Mouse (Mus musculus) bone marrow macrophage, adult 2 months (primary cell): ENCODE results near the gene Slc5a3. TPM values are rescaled to one million over a fixed set of nuclear protein-coding genes. Genes with fewer than 3 reads are reported as not detected.

Experiments
- H3K27ac ChIP-seq: 2 replicates; pipeline ENCODE4 v1.5.1; 2012; ENCODE audit warnings: low read depth, low read length; ENCODE audit not compliant: insufficient read depth
- H3K4me1 ChIP-seq: 2 replicates; pipeline ENCODE4 v1.6.1; 2012; ENCODE audit warnings: low read length; ENCODE audit not compliant: control insufficient read depth, insufficient read depth
- H3K4me3 ChIP-seq: 2 replicates; pipeline ENCODE4 v1.5.1; 2012; ENCODE audit warnings: mild to moderate bottlenecking, low read length, moderate library complexity; ENCODE audit not compliant: insufficient read depth
- CTCF ChIP-seq: IDR thresholded peaks from 2 replicates; pipeline ENCODE4 v1.5.1; 2012; ENCODE audit warnings: low read depth, mild to moderate bottlenecking, low read length, moderate library complexity
- POLR2A ChIP-seq: IDR thresholded peaks from 2 replicates; pipeline ENCODE4 v1.6.1; 2012; ENCODE audit warnings: mild to moderate bottlenecking, low read depth, low read length, borderline replicate concordance
- polyA plus RNA-seq: library from polyadenylated mRNA; stranded (reverse); fragments of >200 nt; gene quantifications from 2 replicates; pipeline ENCODE4 v1.2.4, GENCODE M21; 2012; ENCODE audit not compliant: missing spikeins, insufficient read depth, insufficient read length

Slc5a3 gene
- 6.7 and 7.2 TPM in 2 replicates for polyA plus RNA-seq

- peak within 1 kb of the TSS; percentile 75 for H3K27ac ChIP-seq
- peaks cover 14% of the 10 kb centered on the region for H3K4me1 ChIP-seq
- peak; percentile 73; the same call in 1 of the 2 replicates for TF ChIP-seq POLR2A
- TF ChIP-seq CTCF = no peak
- peak within 1 kb of the TSS; percentile 97 for H3K4me3 ChIP-seq
Measured at GRCm38 (mm10) chr16:92057852-92058643, at the start of gene Slc5a3, which contains the start of the genes Mrps6 and Gm49711. Gene Slc5a3 (plus strand): TSS chr16:92058322. Gene Mrps6 (plus strand): TSS chr16:92058270. Gene Gm49711 (plus strand): TSS chr16:92058316.

GRCm38 (mm10) chr16:92009586-92009985 lies 48.5 kb upstream of the Slc5a3 start:
- H3K4me1 ChIP-seq = no peaks in the 10 kb centered on the region
- TF ChIP-seq CTCF (no peak), POLR2A (no peak)
- no peak overlapping the region for H3K27ac ChIP-seq
- H3K4me3 ChIP-seq = no peak overlapping the region

GRCm38 (mm10) chr16:92016792-92017191 lies 41.3 kb upstream of the Slc5a3 start:
- H3K27ac ChIP-seq = no peak overlapping the region
- H3K4me3 ChIP-seq = no peak overlapping the region
- TF ChIP-seq POLR2A (no peak), CTCF (no peak)
- peaks cover 32% of the 10 kb centered on the region for H3K4me1 ChIP-seq

GRCm38 (mm10) chr16:92019141-92020118 lies 38.7 kb upstream of the Slc5a3 start:
- peaks cover 47% of the 10 kb centered on the region for H3K4me1 ChIP-seq
- peak overlapping the region; percentile 53 for H3K4me3 ChIP-seq
- peak overlapping the region; percentile 74 for H3K27ac ChIP-seq
- TF ChIP-seq POLR2A (no peak), CTCF (no peak)

- Histone ChIP-seq H3K4me1 (peaks cover 48% of the 10 kb centered on the region), H3K27ac (peak overlapping the region; percentile 16), H3K4me3 (no peak overlapping the region)
- TF ChIP-seq POLR2A = no peak
- no peak for TF ChIP-seq CTCF
Measured at GRCm38 (mm10) chr16:92021656-92022400, 36.3 kb upstream of the Slc5a3 start.

- Histone ChIP-seq H3K4me3 (no peak overlapping the region), H3K4me1 (peaks cover 46% of the 10 kb centered on the region), H3K27ac (no peak overlapping the region)
- TF ChIP-seq CTCF = no peak
- no peak for TF ChIP-seq POLR2A
Measured at GRCm38 (mm10) chr16:92022494-92023283, 35.4 kb upstream of the Slc5a3 start.

- H3K27ac ChIP-seq = no peak overlapping the region
- no peak overlapping the region for H3K4me3 ChIP-seq
- peaks cover 11% of the 10 kb centered on the region for H3K4me1 ChIP-seq
- TF ChIP-seq POLR2A (no peak), CTCF (no peak)
Measured at GRCm38 (mm10) chr16:92033286-92033685, 24.8 kb upstream of the Slc5a3 start.

GRCm38 (mm10) chr16:92034676-92035075 lies 23.4 kb upstream of the Slc5a3 start:
- Histone ChIP-seq H3K27ac (no peak overlapping the region), H3K4me1 (peaks cover 22% of the 10 kb centered on the region), H3K4me3 (no peak overlapping the region)
- TF ChIP-seq CTCF (no peak), POLR2A (no peak)

GRCm38 (mm10) chr16:92036701-92037100 lies 21.4 kb upstream of the Slc5a3 start:
- no peak overlapping the region for H3K27ac ChIP-seq
- TF ChIP-seq POLR2A (no peak), CTCF (no peak)
- no peak overlapping the region for H3K4me3 ChIP-seq
- peaks cover 26% of the 10 kb centered on the region for H3K4me1 ChIP-seq
